Mouse (Mus musculus): ENCODE measurements at regions not wholly inside any gene's neighbourhood (a gene's known extent, or its start where the extent isn't known, plus 50 kb on each side); places are given as distances from the start of the nearest gene placed in this dataset.
"Not testable (repeated sequence)": the region's sequence is repeated elsewhere in the genome, so short reads cannot be mapped to it uniquely, and the experiment has no call there.

DNA sequence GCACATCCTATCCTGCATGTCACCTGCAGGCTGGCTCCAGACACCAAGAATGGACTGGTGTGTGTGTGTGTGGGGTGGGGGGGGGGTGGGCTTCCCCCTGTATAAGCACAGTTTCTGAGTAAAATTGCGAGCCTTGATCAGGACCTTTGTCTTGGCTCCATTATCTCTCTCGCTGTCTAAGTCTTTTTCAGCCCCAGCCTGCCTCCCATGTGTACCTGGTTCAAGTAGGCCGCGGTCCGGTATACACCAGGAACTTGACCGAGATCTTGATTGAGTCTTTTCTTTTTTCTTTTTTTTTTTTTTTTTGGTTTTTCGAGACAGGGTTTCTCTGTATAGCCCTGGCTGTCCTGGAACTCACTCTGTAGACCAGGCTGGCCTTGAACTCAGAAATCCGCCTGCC lies 276.8 kb downstream of the 1810013L24Rik start:
- not testable (repeated sequence) for TF ChIP-seq GATA1, TAL1 (IDR thresholded peaks at IDR 0.05; ENCODE audit: low read length)

All from erythroblast, embryonic 14.5 days (primary cell).